Mouse (Mus musculus) midbrain, embryonic 16.5 days (tissue): Measurements from ENCODE around the gene Cd37. TPM values are rescaled to one million over a fixed set of nuclear protein-coding genes. Genes with fewer than 3 reads are reported as not detected.
A peak's percentile ranks its signal among the peaks of the same experiment; 100 is the strongest.

Experiments
- ATAC-seq: fragments of 200-750 bp; cut with Nextera tagmentation; 2 replicates; pipeline ENCODE4 v1.8.0; 2017; ENCODE audit warnings: moderate TSS enrichment
- H3K27ac ChIP-seq: fragments of 300-500 bp; sonication (generic); 2 replicates; pipeline ENCODE4 v1.5.1; 2014; ENCODE audit warnings: mild to moderate bottlenecking, low read length, mixed read lengths
- H3K27me3 ChIP-seq: fragments of 300-500 bp; sonication (generic); 2 replicates; pipeline ENCODE4 v1.6.1; 2014; ENCODE audit warnings: low read depth, low read length, mixed read lengths; ENCODE audit not compliant: control insufficient read depth, insufficient read depth
- H3K36me3 ChIP-seq: fragments of 300-500 bp; sonication (generic); 2 replicates; pipeline ENCODE4 v1.6.1; 2014; ENCODE audit warnings: mild to moderate bottlenecking, low read length, moderate library complexity, mixed read lengths; ENCODE audit not compliant: control insufficient read depth, insufficient read depth
- H3K4me1 ChIP-seq: fragments of 300-500 bp; sonication (generic); 2 replicates; pipeline ENCODE4 v1.6.1; 2014; ENCODE audit warnings: mild to moderate bottlenecking, low read length, mixed read lengths; ENCODE audit not compliant: control insufficient read depth, insufficient read depth
- H3K4me2 ChIP-seq: fragments of 300-500 bp; sonication (generic); 2 replicates; pipeline ENCODE4 v1.6.1; 2014; ENCODE audit warnings: mild to moderate bottlenecking, low read length, mixed read lengths
- H3K4me3 ChIP-seq: fragments of 300-500 bp; sonication (generic); 2 replicates; pipeline ENCODE4 v1.5.1; 2014; ENCODE audit warnings: low read depth, mild to moderate bottlenecking, low read length, moderate library complexity, mixed read lengths
- H3K9ac ChIP-seq: fragments of 300-500 bp; sonication (generic); 2 replicates; pipeline ENCODE4 v1.6.1; 2014; ENCODE audit warnings: low read depth, low read length, mixed read lengths
- H3K9me3 ChIP-seq: fragments of 300-500 bp; sonication (generic); replicated peaks from 2 replicates; pipeline ENCODE4 v1.6.1; 2014; ENCODE audit warnings: mild to moderate bottlenecking, low read length, mixed read lengths; ENCODE audit not compliant: control insufficient read depth, poor library complexity, severe bottlenecking
- WGBS: fragments of 180-500 bp; shearing (Covaris S2); extraction: QIAGEN DNeasy Blood & Tissue Kit; methylation state at CpG from one replicate; pipeline ENCODE4 v1.1.7; 2014; 5-methylcytosine and 5-hydroxymethylcytosine counted together
- polyA plus RNA-seq: library from polyadenylated mRNA; unstranded; fragments of >200 nt; fragmentation: Nextera tagmentation; extraction: Ambion mirVana; gene quantifications from 2 replicates; pipeline ENCODE4 v1.2.1, GENCODE M21; 2015

Cd37 gene
- polyA plus RNA-seq, 1 experiment from 2014 or later, result 1.3 TPM

DNA sequence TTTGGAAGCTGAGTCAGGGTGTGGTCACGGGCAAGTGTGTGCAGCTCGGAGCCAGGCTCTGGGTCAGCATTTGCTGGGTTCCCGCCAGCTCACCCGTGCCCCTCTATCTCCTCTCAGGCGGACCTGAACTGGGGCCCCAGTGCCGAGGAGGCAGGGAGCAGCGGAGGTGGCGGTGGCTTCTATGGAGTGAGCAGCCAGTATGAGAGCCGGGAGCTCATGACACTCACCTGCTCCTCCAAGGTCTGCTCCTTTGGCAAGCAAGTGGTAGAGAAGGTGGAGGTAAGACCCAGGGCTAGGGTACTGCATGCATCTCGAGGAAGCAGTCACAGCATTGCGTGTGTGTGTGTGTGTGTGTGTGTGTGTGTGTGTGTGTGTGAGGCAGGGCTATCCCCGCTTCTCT, 7.7 kb downstream of the Cd37 start:
- H3K4me3 ChIP-seq, result no peak overlapping the region
- no peak overlapping the region for H3K9ac ChIP-seq
- H3K9me3 ChIP-seq, result no peaks in the 10 kb centered on the region
- no peak overlapping the region for H3K27ac ChIP-seq
- peaks cover 2% of the 10 kb centered on the region; the same call in 1 of the 2 replicates for H3K27me3 ChIP-seq
- no peak overlapping the region for H3K4me2 ChIP-seq
- H3K4me1 ChIP-seq, result peaks cover 7% of the 10 kb centered on the region; the same call in 1 of the 2 replicates
- no peak for ATAC-seq
- WGBS, result 89% methylated on average over 12 of the region's 12 CpGs
- H3K36me3 ChIP-seq, result no peaks in the 10 kb centered on the region

DNA sequence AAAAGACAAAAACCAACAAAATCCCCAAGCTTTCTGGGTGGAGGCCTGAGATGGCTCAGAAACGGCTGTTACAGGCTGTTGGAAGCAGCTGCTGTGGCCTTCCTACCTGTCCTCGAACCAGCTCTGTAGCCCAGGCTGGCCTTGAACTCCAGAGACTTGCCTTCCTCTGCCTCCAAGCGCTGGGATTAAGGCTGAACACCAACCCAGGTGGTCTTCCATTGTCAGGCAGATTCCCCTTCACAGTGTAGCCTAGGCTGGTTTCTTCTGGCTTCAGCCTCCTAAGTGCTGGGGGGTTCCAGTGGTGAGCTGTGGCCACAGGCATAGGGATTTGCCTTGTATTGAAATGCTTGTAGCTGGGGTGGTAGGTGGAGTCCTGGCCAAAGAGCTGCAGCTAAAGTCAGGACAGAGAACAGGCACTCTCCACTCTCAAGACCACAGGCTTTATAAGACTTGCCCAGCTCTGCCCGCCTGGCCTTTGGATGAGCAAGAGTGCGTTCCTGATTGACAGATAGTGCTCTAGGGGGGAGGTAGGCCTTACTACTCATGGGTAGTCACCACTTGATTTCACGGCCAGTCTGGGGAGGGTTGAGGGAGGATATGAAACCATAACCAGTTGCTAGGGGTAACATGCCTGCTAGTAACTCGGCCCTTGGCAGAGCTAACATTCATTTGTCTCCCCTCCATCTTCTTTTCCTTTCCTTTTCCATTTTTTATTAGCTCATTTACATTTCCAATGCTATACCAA, 9.3 kb downstream of the Cd37 start:
- Histone ChIP-seq H3K36me3 (no peaks in the 10 kb centered on the region), H3K4me2 (no peak overlapping the region), H3K9ac (no peak overlapping the region), H3K27ac (no peak overlapping the region), H3K4me3 (no peak overlapping the region), H3K9me3 (no peaks in the 10 kb centered on the region), H3K27me3 (no peaks in the 10 kb centered on the region), H3K4me1 (0 out of 2 replicates have a peak, but pooled peaks cover 2% of the 10 kb centered on the region)
- no peak for ATAC-seq
- 86% methylated on average over 7 of the region's 7 CpGs for WGBS

DNA sequence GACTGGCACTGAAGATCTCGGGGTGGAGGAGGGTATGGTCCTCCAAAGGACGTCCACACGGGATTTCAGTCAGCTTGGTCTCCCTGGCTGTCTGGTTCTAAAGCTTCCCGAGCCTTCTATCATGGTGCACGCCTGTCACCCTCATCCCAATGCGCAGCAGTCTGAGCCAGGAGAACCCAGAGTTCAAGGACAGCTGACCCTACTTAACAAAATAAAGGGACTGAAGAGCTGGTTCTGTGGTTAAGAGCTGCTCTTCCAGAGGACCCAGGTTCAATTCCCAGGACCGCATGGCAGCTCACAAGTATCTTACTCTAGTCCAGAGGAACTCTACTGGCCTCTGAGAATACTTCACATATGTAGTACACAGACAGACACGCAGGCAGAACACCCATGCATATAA, 9.9 kb downstream of the Cd37 start:
- 92% methylated on average over 8 of the region's 8 CpGs for WGBS
- H3K4me3 ChIP-seq, result no peak overlapping the region
- no peak overlapping the region for H3K9ac ChIP-seq
- no peak overlapping the region for H3K27ac ChIP-seq
- H3K4me1 ChIP-seq, result 0 out of 2 replicates have a peak, but pooled peaks cover under 1% of the 10 kb centered on the region
- H3K36me3 ChIP-seq, result no peaks in the 10 kb centered on the region
- H3K27me3 ChIP-seq, result no peaks in the 10 kb centered on the region
- no peak overlapping the region for H3K4me2 ChIP-seq
- no peaks in the 10 kb centered on the region for H3K9me3 ChIP-seq
- no peak for ATAC-seq

DNA sequence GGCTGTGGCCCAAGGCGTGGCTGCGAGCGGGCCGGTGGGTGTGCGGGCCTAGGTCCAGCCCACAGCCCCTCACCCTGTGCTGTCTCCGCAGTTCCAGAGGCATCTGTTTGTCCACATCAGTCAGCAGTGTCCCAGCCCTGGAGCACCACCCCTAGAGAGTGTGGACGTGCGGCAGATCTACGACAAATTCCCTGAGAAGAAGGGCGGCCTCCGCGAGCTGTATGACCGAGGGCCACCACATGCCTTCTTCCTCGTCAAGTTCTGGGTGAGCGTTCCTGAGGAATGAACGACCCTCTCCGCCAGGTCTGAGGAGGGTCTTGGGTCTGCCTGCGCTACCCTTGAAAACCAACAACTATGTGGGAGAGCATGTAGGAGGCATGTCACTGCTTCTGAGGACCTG, 10.4 kb downstream of the Cd37 start:
- Histone ChIP-seq H3K9me3 (no peaks in the 10 kb centered on the region), H3K4me1 (no peaks in the 10 kb centered on the region), H3K36me3 (no peaks in the 10 kb centered on the region), H3K27me3 (no peaks in the 10 kb centered on the region), H3K4me3 (no peak overlapping the region), H3K27ac (no peak overlapping the region), H3K4me2 (no peak overlapping the region), H3K9ac (no peak overlapping the region)
- ATAC-seq, result no peak
- 96% methylated on average over 18 of the region's 18 CpGs for WGBS

DNA sequence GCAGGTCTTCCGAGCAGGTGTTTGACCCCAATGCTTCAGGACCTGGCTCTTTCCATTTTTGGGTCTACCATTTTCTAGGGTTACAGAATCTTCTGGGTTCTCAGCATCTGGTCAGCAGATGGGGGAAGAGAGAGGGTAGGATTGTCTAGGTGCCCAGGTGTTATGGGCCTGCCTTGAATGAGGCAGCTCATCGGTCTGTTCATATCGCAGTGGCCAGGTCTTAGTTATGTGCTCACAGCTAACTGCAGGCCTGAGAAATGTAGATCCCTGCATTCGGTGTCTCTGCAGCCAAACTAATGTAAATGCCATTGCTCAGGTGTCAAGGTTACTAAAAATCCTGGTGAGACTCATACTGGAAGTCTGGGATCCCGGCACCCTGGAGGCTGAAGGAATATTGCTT, 12.5 kb downstream of the Cd37 start:
- Histone ChIP-seq H3K4me2 (no peak overlapping the region), H3K9me3 (no peaks in the 10 kb centered on the region), H3K9ac (no peak overlapping the region), H3K4me3 (no peak overlapping the region), H3K27ac (no peak overlapping the region), H3K27me3 (no peaks in the 10 kb centered on the region), H3K36me3 (no peaks in the 10 kb centered on the region), H3K4me1 (no peaks in the 10 kb centered on the region)
- no peak for ATAC-seq
- WGBS, result 98% methylated on average over 5 of the region's 5 CpGs

DNA sequence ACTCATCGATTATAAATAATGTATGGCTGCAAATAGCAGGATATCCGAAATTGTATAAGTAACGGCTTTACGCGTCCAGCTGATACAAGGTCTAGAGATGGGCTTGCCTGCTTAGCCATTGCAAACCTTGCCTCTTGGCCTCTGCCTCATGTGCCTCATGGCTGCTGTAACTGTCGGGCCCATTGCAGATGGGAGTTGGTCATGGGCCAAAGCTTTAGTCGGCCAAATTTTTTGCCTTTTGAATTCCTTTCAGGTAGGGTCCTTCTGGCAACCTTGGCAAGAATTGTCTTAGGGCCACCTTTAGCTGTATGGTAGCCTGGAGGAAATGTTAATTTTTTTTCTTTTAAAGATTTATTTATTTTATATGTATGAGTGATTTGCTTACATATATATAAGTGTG, 14.1 kb downstream of the Cd37 start:
- H3K4me2 ChIP-seq, result no peak overlapping the region
- H3K9ac ChIP-seq, result no peak overlapping the region
- no peak overlapping the region for H3K27ac ChIP-seq
- H3K9me3 ChIP-seq, result no peaks in the 10 kb centered on the region
- WGBS, result 92% methylated on average over 7 of the region's 7 CpGs
- H3K4me3 ChIP-seq, result no peak overlapping the region
- no peak for ATAC-seq
- no peaks in the 10 kb centered on the region for H3K27me3 ChIP-seq
- no peaks in the 10 kb centered on the region for H3K36me3 ChIP-seq
- no peaks in the 10 kb centered on the region for H3K4me1 ChIP-seq

DNA sequence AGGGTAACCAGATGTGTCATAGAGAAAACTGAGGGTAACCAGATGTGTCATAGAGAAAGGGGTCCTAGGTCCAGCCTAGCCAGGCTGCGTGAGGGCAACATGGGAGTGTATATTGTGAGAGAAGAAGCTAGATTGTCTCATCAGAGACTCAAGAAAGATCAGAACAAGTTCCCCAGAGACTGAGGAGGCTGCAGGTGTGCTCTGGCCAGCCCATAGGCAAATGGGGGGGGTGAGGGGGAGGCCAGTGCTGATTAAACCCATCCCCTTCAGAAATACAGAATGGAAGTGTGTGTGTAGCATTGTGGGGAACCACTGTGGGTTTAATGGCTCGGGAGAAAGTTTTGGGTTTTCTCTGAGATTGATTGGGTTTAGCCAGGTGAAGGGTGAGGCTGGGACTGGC, 17.2 kb downstream of the Cd37 start:
- no peaks in the 10 kb centered on the region for H3K9me3 ChIP-seq
- H3K27ac ChIP-seq, result no peak overlapping the region
- no peak overlapping the region for H3K4me2 ChIP-seq
- H3K4me3 ChIP-seq, result no peak overlapping the region
- peaks cover 2% of the 10 kb centered on the region; the same call in 1 of the 2 replicates for H3K4me1 ChIP-seq
- WGBS, result 94% methylated on average over 2 of the region's 2 CpGs
- no peaks in the 10 kb centered on the region for H3K27me3 ChIP-seq
- ATAC-seq, result no peak
- no peaks in the 10 kb centered on the region for H3K36me3 ChIP-seq
- H3K9ac ChIP-seq, result no peak overlapping the region

DNA sequence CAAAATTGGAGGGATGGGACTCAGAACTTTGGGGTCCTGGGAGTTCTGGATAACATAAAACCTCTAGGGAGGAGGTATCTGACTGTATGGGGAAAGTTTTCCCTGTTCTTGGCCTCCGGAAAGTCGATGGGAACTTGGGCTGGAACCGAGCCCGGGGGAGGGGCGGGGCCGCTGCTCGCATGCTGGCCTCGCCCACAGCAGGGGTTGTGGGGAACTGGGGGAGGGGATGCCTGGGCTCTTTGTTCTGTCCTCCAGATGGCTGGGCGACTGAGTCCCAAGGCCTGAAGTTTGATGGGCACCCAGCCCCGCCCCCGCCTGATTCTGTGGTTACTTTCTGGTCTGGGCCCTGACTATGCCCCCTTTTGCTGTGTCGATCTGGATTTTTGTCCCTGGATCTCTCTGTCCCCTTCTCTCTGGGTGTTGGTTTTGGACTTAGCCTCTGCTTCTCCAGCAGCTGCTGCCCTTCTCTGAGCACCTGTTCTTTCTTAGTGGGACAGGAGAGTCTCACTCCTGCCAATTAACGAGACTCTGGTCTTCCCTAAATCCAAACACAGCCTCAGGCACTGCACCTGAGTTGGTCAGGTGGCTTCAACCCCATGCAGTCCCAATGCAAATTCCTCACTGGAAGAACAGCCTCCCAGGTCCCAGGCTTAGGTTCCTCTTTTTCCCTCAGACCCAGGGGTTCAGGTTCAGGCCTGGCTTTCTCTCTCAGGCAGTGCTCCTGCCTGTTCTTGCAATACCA, 22.3 kb downstream of the Cd37 start:
- H3K4me2 ChIP-seq, result peak overlapping the region; percentile 71
- no peaks in the 10 kb centered on the region for H3K9me3 ChIP-seq
- peak overlapping the region; percentile 70 for H3K9ac ChIP-seq
- H3K4me3 ChIP-seq, result peak overlapping the region; percentile 46
- peaks cover 14% of the 10 kb centered on the region for H3K4me1 ChIP-seq
- H3K27ac ChIP-seq, result peak overlapping the region; percentile 75
- no peaks in the 10 kb centered on the region for H3K36me3 ChIP-seq
- ATAC-seq, result peak; percentile 77
- WGBS, result under 1% methylated on average over 13 of the region's 13 CpGs
- peaks cover 8% of the 10 kb centered on the region for H3K27me3 ChIP-seq
